Mouse (Mus musculus) CH12.LX (cell line): ENCODE measurements at regions not wholly inside any gene's neighbourhood (a gene's known extent, or its start where the extent isn't known, plus 50 kb on each side); places are given as distances from the start of the nearest gene placed in this dataset.

Source experiments
- DNase-seq: peaks from one replicate; pipeline ENCODE4 v3.0.0-alpha.2; 2013; ENCODE audit errors: extremely low read depth
- H3K27ac ChIP-seq: 2 replicates; pipeline ENCODE4 v1.5.1; 2012; ENCODE audit warnings: low read depth, mild to moderate bottlenecking, control low read depth, moderate library complexity; ENCODE audit not compliant: insufficient read depth
- H3K27me3 ChIP-seq: replicated peaks from 2 replicates; pipeline ENCODE3; 2012; ENCODE audit warnings: inconsistent platforms
- H3K36me3 ChIP-seq, 2 experiments: replicated peaks in 1 of 2; 2 replicates each; pipeline versions ENCODE3 to v1.6.1; 2012; ENCODE audit warnings: inconsistent platforms in 1 of 2, low read length in 1 of 2, mild to moderate bottlenecking in 1 of 2, mixed read lengths in 1 of 2, moderate library complexity in 1 of 2; ENCODE audit not compliant: control insufficient read depth in 1 of 2, insufficient read depth in 1 of 2
- H3K4me1 ChIP-seq, 2 experiments: 2 replicates each; pipeline ENCODE4 v1.6.1; 2012; ENCODE audit warnings: inconsistent platforms in 1 of 2, moderate library complexity in 1 of 2; ENCODE audit not compliant: insufficient read depth in 2 of 2, control insufficient read depth in 1 of 2
- H3K4me2 ChIP-seq: 2 replicates; pipeline ENCODE4 v1.6.1; 2012; ENCODE audit warnings: low read depth, mild to moderate bottlenecking, control low read depth; ENCODE audit not compliant: poor library complexity, insufficient read depth, severe bottlenecking
- H3K4me3 ChIP-seq, 3 experiments: fragments of 150-350 bp in 1 of 3; sonication (generic) in 1 of 3; replicated peaks in 1 of 3; 2 replicates each; pipeline versions ENCODE3 to v1.5.1; 2011 to 2012; ENCODE audit warnings: low read depth in 2 of 3, low read length in 2 of 3, mild to moderate bottlenecking in 2 of 3, moderate library complexity in 2 of 3, control low read depth in 1 of 3, improper control_type of control experiment in 1 of 3, inconsistent platforms in 1 of 3, mixed read lengths in 1 of 3; ENCODE audit not compliant: poor library complexity in 1 of 3
- H3K79me2 ChIP-seq: replicated peaks from 2 replicates; pipeline ENCODE4 v1.6.1; 2012; ENCODE audit warnings: mild to moderate bottlenecking, moderate library complexity; ENCODE audit not compliant: control insufficient read depth, poor library complexity, insufficient read depth, severe bottlenecking; ENCODE audit errors: extremely low read depth
- H3K9ac ChIP-seq: 2 replicates; pipeline ENCODE4 v1.6.1; 2012; ENCODE audit warnings: low read depth, mild to moderate bottlenecking, control low read depth, moderate library complexity; ENCODE audit not compliant: insufficient read depth
- H3K9me3 ChIP-seq: replicated peaks from 2 replicates; pipeline ENCODE3; 2012; ENCODE audit warnings: low read length, inconsistent platforms, mixed read lengths
- BHLHE40 ChIP-seq: IDR thresholded peaks from 2 replicates; pipeline ENCODE4 v1.6.1; 2011; ENCODE audit warnings: mild to moderate bottlenecking, low read depth, low read length, improper control_type of control experiment
- CHD1 ChIP-seq: IDR thresholded peaks from 2 replicates; pipeline ENCODE4 v1.6.1; 2012; ENCODE audit warnings: low read depth, low read length, improper control_type of control experiment, inconsistent platforms
- CHD2 ChIP-seq: IDR thresholded peaks from 2 replicates; pipeline ENCODE4 v1.6.1; 2011; ENCODE audit warnings: low read length, improper control_type of control experiment
- EP300 ChIP-seq: IDR thresholded peaks from 2 replicates; pipeline ENCODE4 v1.6.1; 2011; ENCODE audit warnings: low read length, improper control_type of control experiment
- ETS1 ChIP-seq: conservative IDR thresholded peaks from 2 replicates; pipeline ENCODE4 v1.6.1; 2012; ENCODE audit warnings: low read depth, mild to moderate bottlenecking, inconsistent platforms, low read length, improper control_type of control experiment, moderate library complexity
- GABPA ChIP-seq: IDR thresholded peaks from 2 replicates; pipeline ENCODE4 v1.6.1; 2012; ENCODE audit warnings: low read depth, low read length, improper control_type of control experiment, inconsistent platforms; ENCODE audit not compliant: insufficient replicate concordance
- HCFC1 ChIP-seq: IDR thresholded peaks from 2 replicates; pipeline ENCODE4 v1.6.1; 2012; ENCODE audit warnings: low read depth, mild to moderate bottlenecking, inconsistent platforms, low read length, improper control_type of control experiment
- IRF4 ChIP-seq: IDR thresholded peaks from 2 replicates; pipeline ENCODE4 v1.6.1; 2014; ENCODE audit warnings: low read depth, mild to moderate bottlenecking, inconsistent platforms, low read length, improper control_type of control experiment
- JUN ChIP-seq: IDR thresholded peaks from 2 replicates; pipeline ENCODE4 v1.6.1; 2011; ENCODE audit warnings: low read depth, mild to moderate bottlenecking, low read length, improper control_type of control experiment, moderate library complexity; ENCODE audit not compliant: insufficient read depth
- JUND ChIP-seq: conservative IDR thresholded peaks from 2 replicates; pipeline ENCODE4 v1.6.1; 2011; ENCODE audit warnings: low read depth, low read length, improper control_type of control experiment
- MAZ ChIP-seq: IDR thresholded peaks from 2 replicates; pipeline ENCODE4 v1.6.1; 2012; ENCODE audit warnings: low read depth, mild to moderate bottlenecking, inconsistent platforms, low read length, improper control_type of control experiment, moderate library complexity
- MYC ChIP-seq: IDR thresholded peaks from 2 replicates; pipeline ENCODE4 v1.6.1; 2011; ENCODE audit warnings: low read depth, mild to moderate bottlenecking, improper control_type of control experiment, low read length
- NELFE ChIP-seq: IDR thresholded peaks from 2 replicates; pipeline ENCODE4 v1.6.1; 2011; ENCODE audit warnings: low read depth, low read length, improper control_type of control experiment
- NRF1 ChIP-seq: IDR thresholded peaks from 2 replicates; pipeline ENCODE4 v1.6.1; 2014; ENCODE audit warnings: low read depth, mild to moderate bottlenecking, inconsistent platforms, low read length, improper control_type of control experiment, moderate library complexity
- PAX5 ChIP-seq: IDR thresholded peaks from 2 replicates; pipeline ENCODE4 v1.6.1; 2012; ENCODE audit warnings: low read length, inconsistent platforms, mixed read lengths
- POLR2AphosphoS2 ChIP-seq: IDR thresholded peaks from 2 replicates; pipeline ENCODE4 v1.6.1; 2011; ENCODE audit warnings: low read depth, low read length, improper control_type of control experiment
- RAD21 ChIP-seq: IDR thresholded peaks from 2 replicates; pipeline ENCODE4 v1.6.1; 2011; ENCODE audit warnings: low read depth, mild to moderate bottlenecking, low read length, improper control_type of control experiment, moderate library complexity
- RCOR1 ChIP-seq: conservative IDR thresholded peaks from 2 replicates; pipeline ENCODE4 v1.6.1; 2012; ENCODE audit warnings: low read depth, mild to moderate bottlenecking, inconsistent platforms, low read length, improper control_type of control experiment
- SMC3 ChIP-seq: IDR thresholded peaks from 2 replicates; pipeline ENCODE4 v1.6.1; 2011; ENCODE audit warnings: low read depth, low read length, improper control_type of control experiment
- TCF12 ChIP-seq: IDR thresholded peaks from 2 replicates; pipeline ENCODE4 v1.6.1; 2014; ENCODE audit warnings: low read depth, mild to moderate bottlenecking, inconsistent platforms, low read length, improper control_type of control experiment
- USF1 ChIP-seq: IDR thresholded peaks from 2 replicates; pipeline ENCODE4 v1.6.1; 2014; ENCODE audit warnings: low read depth, mild to moderate bottlenecking, inconsistent platforms, low read length, improper control_type of control experiment
- ZC3H11A ChIP-seq: IDR thresholded peaks from 2 replicates; pipeline ENCODE4 v1.6.1; 2012; ENCODE audit warnings: low read depth, mild to moderate bottlenecking, inconsistent platforms, low read length, improper control_type of control experiment
- ZMIZ1 ChIP-seq: IDR thresholded peaks from 2 replicates; pipeline ENCODE4 v1.6.1; 2012; ENCODE audit warnings: low read depth, mild to moderate bottlenecking, inconsistent platforms, low read length, improper control_type of control experiment
- dilution Hi-C: fragments of 300-500 bp; cut with MboI; formaldehyde crosslinking; loops from 2 replicates; pipeline ENCODE4 v1.14.3; 2020; ENCODE audit warnings: low sequenced_read_pairs; ENCODE audit not compliant: extremely low pct_unique_long_range_greater_than_20kb, extremely low pct_ligation_motif_present
- in situ Hi-C: fragments of 300-500 bp; cut with MboI; formaldehyde crosslinking; loops from 3 replicates; pipeline ENCODE4 v1.14.3; 2019; ENCODE audit warnings: low sequenced_read_pairs, low pct_ligation_motif_present, low pct_unique_long_range_greater_than_20kb, mixed read lengths

GRCm38 (mm10) chr8:35877581-35877980 lies 112.0 kb downstream of the Gm19410 start:
- in situ Hi-C loops (no loop called here), dilution Hi-C loops (no loop called here)
- Histone ChIP-seq H3K4me1 (peaks cover 0 to 11% of the 10 kb centered on the region in 2 experiments; a peak in 1 of 4 replicates), H3K79me2 (no peaks in the 10 kb centered on the region), H3K27me3 (peaks cover 3% of the 10 kb centered on the region), H3K4me3 (no peak overlapping the region), H3K4me2 (no peak overlapping the region), H3K9ac (no peak overlapping the region), H3K9me3 (no peaks in the 10 kb centered on the region), H3K27ac (no peak overlapping the region), H3K36me3 (no peaks in the 10 kb centered on the region)
- DNase-seq, result no peak
- no peak for TF ChIP-seq HCFC1
- no peak for TF ChIP-seq MYC
- TF ChIP-seq NELFE, result no peak
- no peak for TF ChIP-seq SMC3
- no peak for TF ChIP-seq RCOR1
- no peak for TF ChIP-seq ETS1
- no peak for TF ChIP-seq USF1
- TF ChIP-seq NRF1, result no peak
- no peak for TF ChIP-seq POLR2AphosphoS2
- TF ChIP-seq RAD21, result no peak

- TF ChIP-seq MYC (no peak), ZMIZ1 (no peak)
- peaks cover 3% of the 10 kb centered on the region for H3K27me3 ChIP-seq
- dilution Hi-C loops, result no loop called here
These were observed 116.2 kb downstream of the Gm19410 start for GRCm38 (mm10) chr8:35881810-35882209.

GRCm38 (mm10) chr8:35882638-35883455 lies 117.3 kb downstream of the Gm19410 start:
- H3K9ac ChIP-seq, result no peak overlapping the region
- no peaks in the 10 kb centered on the region for H3K36me3 ChIP-seq
- TF ChIP-seq HCFC1, result no peak
- no peak for TF ChIP-seq CHD2
- no peak for TF ChIP-seq PAX5
- TF ChIP-seq CHD1, result no peak
- no peak for TF ChIP-seq BHLHE40
- no peak for TF ChIP-seq JUND
- TF ChIP-seq NRF1, result no peak
- TF ChIP-seq MAZ, result no peak
- no peak for TF ChIP-seq ZC3H11A
- TF ChIP-seq MYC, result no peak
- TF ChIP-seq TCF12, result no peak
- TF ChIP-seq IRF4, result no peak
- TF ChIP-seq EP300, result no peak
- no peak for TF ChIP-seq JUN
- TF ChIP-seq ETS1, result no peak
- TF ChIP-seq GABPA, result no peak
- in situ Hi-C loops (no loop called here), dilution Hi-C loops (no loop called here)
- no peak overlapping the region for H3K27ac ChIP-seq
- DNase-seq, result no peak
- no peaks in the 10 kb centered on the region for H3K4me1 ChIP-seq
- peaks cover 5% of the 10 kb centered on the region for H3K9me3 ChIP-seq
- no peak overlapping the region for H3K4me3 ChIP-seq
- no peak overlapping the region for H3K4me2 ChIP-seq
- H3K79me2 ChIP-seq, result no peaks in the 10 kb centered on the region
- peaks cover 3% of the 10 kb centered on the region for H3K27me3 ChIP-seq

More at GRCm38 (mm10) chr8:35881810-35882209, 116.2 kb downstream of the Gm19410 start:
- no peak for DNase-seq
- no peak overlapping the region for H3K27ac ChIP-seq
- H3K9me3 ChIP-seq, result peaks cover 5% of the 10 kb centered on the region
- no peaks in the 10 kb centered on the region for H3K79me2 ChIP-seq
- no peak overlapping the region for H3K9ac ChIP-seq
- H3K4me1 ChIP-seq, result no peaks in the 10 kb centered on the region
- no peak overlapping the region for H3K4me2 ChIP-seq
- H3K36me3 ChIP-seq, result no peaks in the 10 kb centered on the region
- H3K4me3 ChIP-seq, result no peak overlapping the region
- in situ Hi-C loops, result no loop called here
